Mouse (Mus musculus) limb, embryonic 15.5 days (tissue): ENCODE results near the gene Nptxr. TPM values are rescaled to one million over a fixed set of nuclear protein-coding genes. Genes with fewer than 3 reads are reported as not detected.

Source experiments
- ATAC-seq: fragments of 200-750 bp; cut with Nextera tagmentation; 2 replicates; pipeline ENCODE4 v1.8.0; 2017; ENCODE audit warnings: low read depth, moderate TSS enrichment; ENCODE audit not compliant: insufficient number of reproducible peaks, low FRiP score, low TSS enrichment
- H3K27ac ChIP-seq: fragments of 300-500 bp; sonication (generic); 2 replicates; pipeline ENCODE4 v1.5.1; 2015; ENCODE audit warnings: moderate library complexity, mild to moderate bottlenecking, inconsistent platforms
- H3K27me3 ChIP-seq: fragments of 300-500 bp; sonication (generic); 2 replicates; pipeline ENCODE4 v1.6.1; 2015; ENCODE audit warnings: inconsistent platforms
- H3K36me3 ChIP-seq: fragments of 300-500 bp; sonication (generic); 2 replicates; pipeline ENCODE4 v1.6.1; 2015; ENCODE audit warnings: inconsistent platforms
- H3K4me1 ChIP-seq: fragments of 300-500 bp; sonication (generic); 2 replicates; pipeline ENCODE4 v1.6.1; 2015; ENCODE audit warnings: inconsistent platforms
- H3K4me2 ChIP-seq: fragments of 300-500 bp; sonication (generic); 2 replicates; pipeline ENCODE4 v1.6.1; 2015; ENCODE audit warnings: mild to moderate bottlenecking, inconsistent platforms
- H3K4me3 ChIP-seq: fragments of 300-500 bp; sonication (generic); 2 replicates; pipeline ENCODE4 v1.5.1; 2015; ENCODE audit warnings: mild to moderate bottlenecking, inconsistent platforms
- H3K9ac ChIP-seq: fragments of 300-500 bp; sonication (generic); 2 replicates; pipeline ENCODE4 v1.6.1; 2015; ENCODE audit warnings: inconsistent platforms
- H3K9me3 ChIP-seq: fragments of 300-500 bp; sonication (generic); 2 replicates; pipeline ENCODE4 v1.6.1; 2016; ENCODE audit warnings: inconsistent platforms
- WGBS: fragments of 180-500 bp; shearing (Covaris S2); methylation state at CpG from one replicate; pipeline ENCODE4 v1.1.7; 2015; 5-methylcytosine and 5-hydroxymethylcytosine counted together
- polyA plus RNA-seq: library from polyadenylated mRNA; unstranded; fragments of >200 nt; fragmentation: Nextera tagmentation; extraction: Ambion mirVana; gene quantifications from 2 replicates; pipeline ENCODE4 v1.2.1, GENCODE M21; 2015

The Nptxr gene
- polyA plus RNA-seq, 1 experiment from 2014 or later, result 6.5 TPM

DNA sequence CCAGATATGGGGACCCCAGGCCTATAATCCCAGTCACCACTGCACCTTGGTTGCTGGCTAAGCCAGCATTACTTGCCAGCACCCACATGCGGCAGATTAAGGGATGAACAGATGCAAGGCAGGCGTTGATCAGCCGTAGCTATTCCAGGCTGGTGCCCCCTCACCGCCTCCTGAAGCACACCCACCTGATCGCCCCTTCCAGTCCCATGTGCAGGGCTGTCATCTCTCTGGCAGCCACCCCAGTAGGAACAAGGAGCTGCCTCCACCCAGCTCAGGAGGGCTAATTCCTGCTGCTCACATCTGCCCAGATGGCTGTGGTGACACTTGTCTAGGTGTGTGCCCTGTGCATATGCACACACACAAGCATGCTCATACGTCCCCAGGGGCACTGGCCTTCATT, 43.6 kb downstream of the Nptxr start:
- no peak overlapping the region for H3K4me3 ChIP-seq
- no peaks in the 10 kb centered on the region for H3K9me3 ChIP-seq
- ATAC-seq, result no peak
- H3K4me2 ChIP-seq, result no peak overlapping the region
- H3K36me3 ChIP-seq, result peaks cover 36% of the 10 kb centered on the region
- H3K27me3 ChIP-seq, result no peaks in the 10 kb centered on the region
- H3K9ac ChIP-seq, result no peak overlapping the region
- H3K27ac ChIP-seq, result no peak overlapping the region
- 83% methylated on average over 6 of the region's 6 CpGs for WGBS
- peaks cover 18% of the 10 kb centered on the region for H3K4me1 ChIP-seq

DNA sequence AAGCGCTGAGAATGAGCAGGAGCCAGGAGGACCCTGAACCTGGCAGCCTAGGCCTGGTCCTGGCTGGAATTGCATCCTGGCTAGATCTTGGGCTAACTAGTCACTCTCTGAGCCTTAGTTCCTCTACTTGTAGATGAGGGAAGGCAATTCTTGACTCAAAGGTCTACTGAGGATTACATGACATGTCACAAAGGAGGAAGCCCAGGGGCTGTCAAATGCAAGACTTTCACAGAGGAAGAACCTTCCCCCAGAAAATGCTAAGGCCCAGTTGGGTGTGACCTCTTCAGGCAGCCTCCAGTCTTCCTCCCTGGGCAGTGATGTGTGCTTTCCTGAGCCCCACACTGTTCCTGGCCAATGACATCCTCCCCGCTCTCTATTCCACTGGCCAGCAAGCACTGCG, 47.4 kb downstream of the Nptxr start:
- H3K36me3 ChIP-seq, result peaks cover 14% of the 10 kb centered on the region
- no peaks in the 10 kb centered on the region for H3K27me3 ChIP-seq
- no peak overlapping the region for H3K4me2 ChIP-seq
- no peak overlapping the region for H3K9ac ChIP-seq
- peaks cover 9% of the 10 kb centered on the region; the same call in 1 of the 2 replicates for H3K4me1 ChIP-seq
- ATAC-seq, result no peak
- H3K9me3 ChIP-seq, result no peaks in the 10 kb centered on the region
- WGBS, result 80% methylated on average over 3 of the region's 3 CpGs
- H3K27ac ChIP-seq, result no peak overlapping the region
- no peak overlapping the region for H3K4me3 ChIP-seq

DNA sequence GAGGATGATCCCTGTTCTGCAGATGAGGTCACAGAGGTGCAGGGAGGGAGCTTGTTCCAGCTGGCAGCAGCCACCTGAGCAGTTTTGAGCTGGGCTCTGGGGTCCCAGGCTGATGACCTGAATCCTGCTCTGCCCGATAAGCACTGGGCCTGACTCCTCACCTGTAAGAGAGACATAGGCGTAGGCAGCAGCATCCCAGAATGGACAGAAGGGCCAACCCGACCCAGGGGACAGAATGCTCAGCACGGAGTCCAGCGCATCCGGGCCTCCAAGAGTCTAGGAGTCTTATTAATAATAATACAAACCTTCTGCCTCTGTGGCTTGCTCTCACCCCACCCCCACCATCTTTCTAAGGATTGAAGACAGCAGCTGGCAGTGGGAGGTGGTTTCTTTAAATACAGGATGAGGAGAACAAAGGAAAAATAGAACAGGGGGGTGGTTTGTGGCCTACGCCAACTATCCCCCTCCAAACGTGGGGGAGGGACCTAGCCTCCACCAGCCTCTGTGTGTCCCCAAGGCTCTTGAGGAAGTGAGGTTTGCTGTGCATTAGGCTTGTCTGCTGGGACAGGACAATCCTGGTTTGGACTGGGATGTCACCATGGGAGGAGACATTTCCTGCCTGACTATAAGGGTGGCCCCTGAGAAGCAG, 48.5 kb downstream of the Nptxr start:
- Histone ChIP-seq H3K4me3 (no peak overlapping the region), H3K36me3 (peaks cover 5% of the 10 kb centered on the region; the same call in 1 of the 2 replicates), H3K4me2 (no peak overlapping the region), H3K4me1 (peaks cover 9% of the 10 kb centered on the region; the same call in 1 of the 2 replicates), H3K9me3 (no peaks in the 10 kb centered on the region), H3K27ac (no peak overlapping the region), H3K27me3 (no peaks in the 10 kb centered on the region), H3K9ac (no peak overlapping the region)
- WGBS, result 68% methylated on average over 8 of the region's 8 CpGs
- ATAC-seq, result no peak

DNA sequence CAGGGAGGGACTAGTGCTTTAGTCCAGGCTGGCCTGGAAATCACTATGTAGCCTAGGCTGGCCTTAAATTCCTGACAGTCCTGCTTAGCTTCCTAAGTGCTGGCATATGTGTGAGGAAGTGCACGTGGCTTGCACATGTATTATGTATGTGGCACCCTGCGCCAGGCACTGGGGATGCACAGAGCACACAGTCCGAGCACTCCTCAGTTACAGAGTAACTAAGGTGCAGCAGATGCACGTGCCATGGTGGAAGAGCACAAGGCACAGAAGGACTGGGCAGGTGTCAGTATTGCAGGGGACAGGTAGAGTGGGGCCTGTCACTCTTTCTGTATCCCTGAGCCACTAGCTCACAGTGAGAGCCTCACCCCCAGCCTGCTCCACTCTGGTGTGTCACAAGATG, 49.4 kb downstream of the Nptxr start:
- ATAC-seq, result no peak
- WGBS, result 80% methylated on average over 4 of the region's 4 CpGs

DNA sequence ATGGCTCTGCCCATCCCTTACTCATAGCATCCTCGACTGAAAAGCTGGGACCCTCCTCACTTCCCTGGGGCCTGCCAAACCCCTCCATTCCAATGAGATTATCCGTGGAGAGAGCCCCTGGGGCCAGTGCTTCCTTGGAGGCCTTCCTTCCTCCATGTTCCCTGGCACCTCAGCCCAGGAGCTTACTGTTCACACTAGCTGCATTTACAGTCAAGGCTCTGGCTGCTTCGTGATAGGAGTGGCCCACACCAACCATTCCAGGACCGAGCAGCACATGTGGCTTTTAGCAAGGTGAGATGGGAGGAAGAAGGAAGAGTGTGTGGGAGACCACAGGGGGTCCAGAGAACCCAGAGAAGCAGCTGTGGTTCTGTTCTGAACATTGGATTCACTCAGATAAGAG, 50.7 kb downstream of the Nptxr start:
- ATAC-seq, result no peak

More for the DNA sequence above, 49.4 kb downstream of the Nptxr start:
- Histone ChIP-seq H3K4me1 (peaks cover 9% of the 10 kb centered on the region; the same call in 1 of the 2 replicates), H3K9ac (no peak overlapping the region), H3K4me2 (no peak overlapping the region), H3K36me3 (no peaks in the 10 kb centered on the region; the same call in 1 of the 2 replicates), H3K27me3 (no peaks in the 10 kb centered on the region), H3K9me3 (no peaks in the 10 kb centered on the region), H3K4me3 (no peak overlapping the region), H3K27ac (no peak overlapping the region)

DNA sequence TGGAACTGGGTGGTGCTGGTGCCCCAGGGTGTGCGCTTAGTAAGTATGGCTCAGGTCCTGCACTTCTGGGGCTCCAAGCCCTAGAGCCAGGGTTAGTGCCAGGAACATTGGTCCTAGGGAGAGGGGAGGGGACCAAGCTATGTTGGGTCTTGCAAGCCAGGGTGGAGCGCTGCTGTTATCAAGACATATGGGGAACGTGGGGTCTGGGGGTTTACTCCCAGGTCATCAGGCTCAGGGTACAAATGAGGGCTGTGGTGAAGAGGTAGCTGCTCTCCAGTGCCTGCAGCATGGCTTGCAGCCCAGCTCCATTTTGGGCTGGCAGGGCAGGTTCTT, 51.2 kb downstream of the Nptxr start:
- Histone ChIP-seq H3K9ac (no peak overlapping the region), H3K27ac (no peak overlapping the region), H3K27me3 (no peaks in the 10 kb centered on the region), H3K36me3 (no peaks in the 10 kb centered on the region; the same call in 1 of the 2 replicates), H3K4me2 (no peak overlapping the region), H3K4me1 (peaks cover 9% of the 10 kb centered on the region; the same call in 1 of the 2 replicates), H3K4me3 (no peak overlapping the region), H3K9me3 (no peaks in the 10 kb centered on the region)
- ATAC-seq, result no peak
- 82% methylated on average over 3 of the region's 3 CpGs for WGBS

More for the DNA sequence above, 50.7 kb downstream of the Nptxr start:
- Histone ChIP-seq H3K27ac (no peak overlapping the region), H3K4me1 (peaks cover 9% of the 10 kb centered on the region; the same call in 1 of the 2 replicates), H3K4me2 (no peak overlapping the region), H3K36me3 (no peaks in the 10 kb centered on the region; the same call in 1 of the 2 replicates), H3K4me3 (no peak overlapping the region), H3K9ac (no peak overlapping the region), H3K27me3 (no peaks in the 10 kb centered on the region), H3K9me3 (no peaks in the 10 kb centered on the region)
- WGBS, result 50% methylated on average over 4 of the region's 4 CpGs

DNA sequence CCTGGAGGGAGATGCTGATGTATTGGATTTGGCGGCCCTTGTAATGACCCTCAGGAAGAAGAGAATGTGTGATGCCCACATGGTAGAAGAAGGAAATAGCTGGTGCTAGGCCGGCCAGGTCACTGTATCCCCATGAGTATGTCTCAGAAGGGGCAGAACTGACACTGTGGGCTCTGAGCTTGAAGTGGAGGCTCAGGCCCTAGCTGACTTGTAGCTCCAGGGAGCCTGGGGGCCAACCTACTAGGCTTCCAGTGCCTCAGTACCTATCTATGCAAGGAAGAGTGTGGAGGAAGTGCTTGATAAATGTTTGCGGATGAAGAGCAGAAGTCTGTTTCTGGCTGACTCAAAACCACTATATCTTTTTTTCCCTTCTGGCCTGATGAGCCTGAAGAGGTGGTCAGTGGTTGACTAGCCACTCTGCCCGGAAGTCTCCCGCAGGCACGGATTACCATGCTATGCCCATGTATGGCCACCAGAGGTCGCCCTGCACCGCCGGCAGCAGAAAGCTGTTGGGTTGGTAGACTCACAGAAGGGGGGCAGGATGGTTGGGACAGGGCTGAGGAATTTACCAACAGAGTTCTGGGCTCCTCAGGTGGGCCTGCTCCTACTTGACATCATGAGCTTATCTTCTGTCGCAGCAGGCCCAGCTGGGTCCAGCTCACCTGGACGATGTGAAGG, 51.7 kb downstream of the Nptxr start:
- H3K4me2 ChIP-seq, result no peak overlapping the region
- no peak overlapping the region for H3K9ac ChIP-seq
- 23% methylated on average over 11 of the region's 11 CpGs for WGBS
- no peak overlapping the region for H3K27ac ChIP-seq
- ATAC-seq, result no peak
- H3K4me1 ChIP-seq, result peaks cover 9% of the 10 kb centered on the region; the same call in 1 of the 2 replicates
- H3K36me3 ChIP-seq, result no peaks in the 10 kb centered on the region; the same call in 1 of the 2 replicates
- H3K27me3 ChIP-seq, result no peaks in the 10 kb centered on the region
- no peaks in the 10 kb centered on the region for H3K9me3 ChIP-seq
- no peak overlapping the region for H3K4me3 ChIP-seq

DNA sequence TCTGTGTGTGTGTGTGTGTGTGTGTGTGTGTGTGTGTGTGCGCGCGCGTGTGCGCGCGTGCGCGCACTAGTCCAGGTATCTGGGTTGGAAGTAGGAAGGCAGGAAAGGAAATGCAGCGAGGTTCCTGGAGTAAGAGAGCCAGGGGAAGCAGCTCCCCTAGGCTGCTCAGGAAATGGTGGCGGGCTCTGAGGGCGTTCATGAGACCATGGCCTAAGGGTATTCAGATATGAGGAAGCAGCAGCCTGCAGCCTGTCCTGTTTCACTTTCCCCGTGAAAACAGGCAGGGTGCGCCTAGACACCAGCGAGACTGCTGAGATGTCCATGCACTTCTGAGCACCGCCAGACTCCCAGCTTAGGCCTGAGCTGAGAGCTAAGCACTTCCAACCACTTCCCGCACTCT, 52.8 kb downstream of the Nptxr start:
- Histone ChIP-seq H3K4me2 (no peak overlapping the region), H3K9me3 (no peaks in the 10 kb centered on the region), H3K27me3 (no peaks in the 10 kb centered on the region), H3K4me1 (peaks cover 9% of the 10 kb centered on the region; the same call in 1 of the 2 replicates), H3K36me3 (no peaks in the 10 kb centered on the region; the same call in 1 of the 2 replicates), H3K9ac (no peak overlapping the region), H3K27ac (no peak overlapping the region), H3K4me3 (no peak overlapping the region)
- whole genome bisulfite sequencing, result 84% methylated on average over 17 of the region's 17 CpGs
- no peak for ATAC-seq

DNA sequence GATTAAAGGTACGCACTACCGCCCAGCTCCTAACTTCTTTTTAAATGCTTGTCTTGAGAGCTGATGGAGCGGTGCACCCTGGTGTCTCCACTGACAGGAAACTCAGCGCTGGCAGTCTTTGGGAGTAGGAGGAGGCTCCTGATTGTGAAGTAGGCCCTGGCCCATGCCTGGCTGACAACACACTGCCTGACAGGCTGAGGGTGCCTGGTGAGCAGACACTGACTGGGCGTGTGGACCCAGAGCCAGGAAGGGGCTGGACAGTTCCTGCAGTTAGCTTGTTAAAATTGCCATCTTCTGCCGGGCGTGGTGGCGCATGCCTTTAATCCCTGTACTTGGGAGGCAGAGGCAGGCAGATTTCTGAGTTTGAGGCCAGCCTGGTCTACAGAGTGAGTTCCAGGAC, 54.3 kb downstream of the Nptxr start:
- Histone ChIP-seq H3K27ac (no peak overlapping the region), H3K4me3 (no peak overlapping the region), H3K36me3 (no peaks in the 10 kb centered on the region), H3K27me3 (no peaks in the 10 kb centered on the region), H3K4me2 (no peak overlapping the region), H3K9me3 (no peaks in the 10 kb centered on the region), H3K9ac (no peak overlapping the region), H3K4me1 (peaks cover 11% of the 10 kb centered on the region; the same call in 1 of the 2 replicates)
- ATAC-seq, result no peak
- 87% methylated on average over 8 of the region's 8 CpGs for WGBS

DNA sequence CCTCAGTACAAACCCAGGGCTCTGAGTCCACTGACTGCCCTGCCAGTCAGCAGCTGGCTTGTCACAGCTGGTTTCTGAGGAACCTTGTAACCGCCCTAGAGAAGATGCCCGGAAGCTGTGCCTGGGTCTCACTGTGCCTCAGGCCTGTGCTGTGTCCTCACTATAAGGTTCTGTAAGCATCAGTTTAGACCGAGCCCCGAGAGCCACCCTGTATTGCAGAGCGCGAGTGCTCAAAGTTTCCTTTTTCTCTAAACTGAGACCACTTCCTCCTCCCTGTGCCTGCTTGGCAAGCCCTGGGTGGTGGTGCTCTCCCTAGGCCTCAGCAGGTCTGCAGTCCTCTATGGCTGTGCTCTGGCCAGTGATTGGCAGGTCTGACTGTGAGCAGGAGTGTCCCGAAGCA, 55.4 kb downstream of the Nptxr start:
- WGBS, result 88% methylated on average over 7 of the region's 7 CpGs

DNA sequence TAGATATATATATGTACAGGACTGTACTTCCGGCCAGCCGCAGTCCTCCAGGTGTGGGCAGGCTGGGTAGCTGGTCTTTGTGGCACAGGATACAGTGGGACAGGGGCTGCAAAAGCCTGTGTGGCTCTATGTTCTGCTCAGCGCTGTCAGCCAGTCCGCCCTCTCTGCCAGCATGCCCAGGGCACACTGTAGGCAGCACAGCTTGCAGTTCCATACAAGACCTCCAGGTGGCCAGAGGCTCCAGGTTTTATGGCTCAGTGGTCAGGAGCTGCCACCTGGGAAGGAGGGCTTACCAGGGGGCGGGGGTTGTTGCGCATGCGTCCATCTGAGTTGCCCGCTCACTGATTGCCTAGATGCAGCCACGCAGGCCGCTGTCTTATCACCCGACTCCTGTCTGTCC, 56.6 kb downstream of the Nptxr start:
- no peak overlapping the region for H3K9ac ChIP-seq
- H3K36me3 ChIP-seq, result no peaks in the 10 kb centered on the region
- ATAC-seq, result 0 out of 2 replicates have a peak, but pooled peaks have one; percentile 41
- peaks cover 17% of the 10 kb centered on the region for H3K4me1 ChIP-seq
- 66% methylated on average over 11 of the region's 11 CpGs for WGBS
- H3K27ac ChIP-seq, result no peak overlapping the region
- no peak overlapping the region for H3K4me2 ChIP-seq
- H3K27me3 ChIP-seq, result no peaks in the 10 kb centered on the region
- H3K4me3 ChIP-seq, result no peak overlapping the region
- H3K9me3 ChIP-seq, result no peaks in the 10 kb centered on the region

More for the DNA sequence above, 55.4 kb downstream of the Nptxr start:
- Histone ChIP-seq H3K9ac (no peak overlapping the region), H3K36me3 (no peaks in the 10 kb centered on the region), H3K4me1 (peaks cover 21% of the 10 kb centered on the region), H3K9me3 (no peaks in the 10 kb centered on the region), H3K27me3 (no peaks in the 10 kb centered on the region), H3K27ac (no peak overlapping the region), H3K4me3 (no peak overlapping the region), H3K4me2 (no peak overlapping the region)
- ATAC-seq, result no peak

DNA sequence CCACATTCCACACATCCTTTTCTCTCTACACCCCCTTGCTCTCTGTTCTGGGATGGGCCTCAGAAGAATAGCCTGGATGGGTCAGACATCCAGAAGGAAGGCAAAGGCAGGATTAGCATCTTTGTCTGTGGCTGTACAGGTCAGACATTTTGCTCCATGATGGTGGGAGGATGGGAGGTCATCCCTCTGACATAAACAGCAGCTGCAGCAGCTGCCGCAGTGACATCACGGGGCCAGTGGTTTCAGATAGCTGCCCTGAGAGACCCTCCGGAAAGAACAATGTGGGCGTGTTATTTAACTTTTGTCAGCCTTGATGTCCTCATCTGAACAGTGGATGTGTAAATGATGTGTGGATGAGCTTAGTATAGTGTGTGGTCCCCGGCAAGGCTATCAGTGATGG, 58.7 kb downstream of the Nptxr start:
- Histone ChIP-seq H3K9me3 (no peaks in the 10 kb centered on the region), H3K36me3 (no peaks in the 10 kb centered on the region), H3K27ac (no peak overlapping the region), H3K27me3 (no peaks in the 10 kb centered on the region), H3K9ac (no peak overlapping the region), H3K4me1 (peaks cover 30% of the 10 kb centered on the region), H3K4me3 (no peak overlapping the region), H3K4me2 (no peak overlapping the region)
- ATAC-seq, result no peak
- WGBS, result 90% methylated on average over 5 of the region's 5 CpGs
